Mouse (Mus musculus) cerebellum, adult 9-10 months (tissue): Measurements from ENCODE around the gene Atg5.

Experiments
- DNase-seq: peaks from one replicate; pipeline ENCODE4 v3.0.0; 2022

Atg5 gene

GRCm38 (mm10) chr10:44355216-44355615 lies 87.1 kb downstream of the Atg5 start:
- DNase-seq = no peak

GRCm38 (mm10) chr10:44356625-44357024 lies 88.5 kb downstream of the Atg5 start:
- no peak for DNase-seq

- DNase-seq = no peak
Measured at GRCm38 (mm10) chr10:44357316-44357715, 89.2 kb downstream of the Atg5 start.

- no peak for DNase-seq
Measured at GRCm38 (mm10) chr10:44358816-44359215, 90.7 kb downstream of the Atg5 start.

GRCm38 (mm10) chr10:44360632-44361031 lies 92.5 kb downstream of the Atg5 start:
- DNase-seq = no peak

GRCm38 (mm10) chr10:44362435-44362834 lies 94.3 kb downstream of the Atg5 start:
- DNase-seq = no peak

GRCm38 (mm10) chr10:44362846-44363245 lies 94.7 kb downstream of the Atg5 start:
- DNase-seq = peak; percentile 55

- no peak for DNase-seq
Measured at GRCm38 (mm10) chr10:44366186-44366585, 98.0 kb downstream of the Atg5 start.

- DNase-seq = no peak
Measured at GRCm38 (mm10) chr10:44367043-44367442, 98.9 kb downstream of the Atg5 start.

GRCm38 (mm10) chr10:44368596-44368995 lies 100.4 kb downstream of the Atg5 start:
- no peak for DNase-seq

GRCm38 (mm10) chr10:44370666-44371065 lies 102.5 kb downstream of the Atg5 start:
- no peak for DNase-seq

GRCm38 (mm10) chr10:44372210-44372609 lies 104.1 kb downstream of the Atg5 start:
- no peak for DNase-seq

GRCm38 (mm10) chr10:44374678-44375077 lies 106.5 kb downstream of the Atg5 start:
- no peak for DNase-seq

GRCm38 (mm10) chr10:44375501-44375900 lies 107.3 kb downstream of the Atg5 start:
- no peak for DNase-seq

GRCm38 (mm10) chr10:44377821-44378220 lies 109.7 kb downstream of the Atg5 start:
- no peak for DNase-seq

- DNase-seq = no peak
Measured at GRCm38 (mm10) chr10:44378403-44378802, 110.2 kb downstream of the Atg5 start.

- DNase-seq = peak; percentile 15
Measured at GRCm38 (mm10) chr10:44380476-44381208, 112.5 kb downstream of the Atg5 start.

- peak; percentile 80 for DNase-seq
Measured at GRCm38 (mm10) chr10:44381397-44381796, 113.2 kb downstream of the Atg5 start.

GRCm38 (mm10) chr10:44381948-44382347 lies 113.8 kb downstream of the Atg5 start:
- DNase-seq = no peak

- no peak for DNase-seq
Measured at GRCm38 (mm10) chr10:44383213-44383612, 115.1 kb downstream of the Atg5 start.

GRCm38 (mm10) chr10:44385227-44385626 lies 117.1 kb downstream of the Atg5 start:
- DNase-seq = no peak

- DNase-seq = no peak
Measured at GRCm38 (mm10) chr10:44388706-44389233, 120.6 kb downstream of the Atg5 start.

- no peak for DNase-seq
Measured at GRCm38 (mm10) chr10:44390286-44390685, 122.1 kb downstream of the Atg5 start.

- DNase-seq = no peak
Measured at GRCm38 (mm10) chr10:44391509-44392290, 123.5 kb downstream of the Atg5 start.
